Mouse (Mus musculus): ENCODE data around the gene Atxn7l2. TPM values are rescaled to one million over a fixed set of nuclear protein-coding genes. Genes with fewer than 3 reads are reported as not detected.

Atxn7l2 gene
- 0.28 and 0.34 TPM in 2 replicates for total RNA-seq (2014; rRNA removed)
- polyA plus RNA-seq (2012; rRNA removed) = 1.7 and 2.0 TPM in 2 replicates

- H3K4me1 ChIP-seq (ENCODE audit: control insufficient read depth, insufficient read depth, low read length) = peaks cover 4% of the 10 kb centered on the region; the same call in 1 of the 2 replicates
- H3K36me3 ChIP-seq (ENCODE audit: control insufficient read depth, insufficient read depth, low read length) = no peaks in the 10 kb centered on the region
- 0% methylated on average over 14 of the region's 14 CpGs for WGBS
- H3K79me2 ChIP-seq (ENCODE audit: control insufficient read depth, insufficient read depth, low read length) = no peaks in the 10 kb centered on the region; the same call in 1 of the 2 replicates
- peak within 1 kb of the TSS; percentile 58 for H3K27ac ChIP-seq (replicated peaks; ENCODE audit: insufficient read depth, low read depth, low read length)
- no peaks in the 10 kb centered on the region for H3K27me3 ChIP-seq (ENCODE audit: control insufficient read depth, insufficient read depth, low read length)
- TF ChIP-seq CTCF (IDR thresholded peaks at IDR 0.05; ENCODE audit: low read depth, low read length) = no peak
- TF ChIP-seq POLR2A (IDR thresholded peaks at IDR 0.05; ENCODE audit: extremely low read depth, insufficient read depth, low read length) = no peak
- H3K4me3 ChIP-seq (ENCODE audit: insufficient read depth, low read depth, low read length) = peak within 1 kb of the TSS; percentile 89
- no peak for DNase-seq (ENCODE audit: extremely low read depth, low read depth, low spot score)
- peak within 1 kb of the TSS; percentile 88 for H3K9ac ChIP-seq (ENCODE audit: low read depth, low read length)
These were observed at the start of gene Atxn7l2 for GRCm38 (mm10) chr3:108210771-108211139. Gene Atxn7l2 (minus strand): TSS chr3:108210934.

- no peak overlapping the region for H3K9ac ChIP-seq (ENCODE audit: low read depth, low read length)
- DNase-seq (ENCODE audit: extremely low read depth, low read depth, low spot score) = peak; percentile 63
These were observed 48.6 kb upstream of the Atxn7l2 start for GRCm38 (mm10) chr3:108259319-108259718.

GRCm38 (mm10) chr3:108257831-108258500 lies 47.2 kb upstream of the Atxn7l2 start:
- Histone ChIP-seq H3K36me3 (ENCODE audit: control insufficient read depth, insufficient read depth, low read length) (peaks cover 8% of the 10 kb centered on the region), H3K4me1 (ENCODE audit: control insufficient read depth, insufficient read depth, low read length) (peaks cover 7% of the 10 kb centered on the region), H3K27me3 (ENCODE audit: control insufficient read depth, insufficient read depth, low read length) (no peaks in the 10 kb centered on the region), H3K79me2 (ENCODE audit: control insufficient read depth, insufficient read depth, low read length) (peaks cover 15% of the 10 kb centered on the region; the same call in 1 of the 2 replicates), H3K9ac (ENCODE audit: low read depth, low read length) (no peak overlapping the region), H3K4me3 (ENCODE audit: insufficient read depth, low read depth, low read length) (peak overlapping the region; percentile 97), H3K27ac (replicated peaks; ENCODE audit: insufficient read depth, low read depth, low read length) (no peak overlapping the region; the same call in 1 of the 2 replicates)
- peak; percentile 54 for DNase-seq (ENCODE audit: extremely low read depth, low read depth, low spot score)
- TF ChIP-seq POLR2A (IDR thresholded peaks at IDR 0.05; ENCODE audit: extremely low read depth, insufficient read depth, low read length) (no peak), CTCF (IDR thresholded peaks at IDR 0.05; ENCODE audit: low read depth, low read length) (no peak)
- WGBS = 15% methylated on average over 3 of the region's 3 CpGs

More at GRCm38 (mm10) chr3:108259319-108259718, 48.6 kb upstream of the Atxn7l2 start:
- Histone ChIP-seq H3K4me3 (ENCODE audit: insufficient read depth, low read depth, low read length) (no peak overlapping the region), H3K79me2 (ENCODE audit: control insufficient read depth, insufficient read depth, low read length) (peaks cover 15% of the 10 kb centered on the region; the same call in 1 of the 2 replicates), H3K4me1 (ENCODE audit: control insufficient read depth, insufficient read depth, low read length) (peaks cover 7% of the 10 kb centered on the region), H3K36me3 (ENCODE audit: control insufficient read depth, insufficient read depth, low read length) (peaks cover 16% of the 10 kb centered on the region), H3K27me3 (ENCODE audit: control insufficient read depth, insufficient read depth, low read length) (no peaks in the 10 kb centered on the region), H3K27ac (replicated peaks; ENCODE audit: insufficient read depth, low read depth, low read length) (peak overlapping the region; percentile 4; the same call in 1 of the 2 replicates)
- 23% methylated on average over 3 of the region's 3 CpGs for WGBS
- TF ChIP-seq CTCF (IDR thresholded peaks at IDR 0.05; ENCODE audit: low read depth, low read length) (no peak), POLR2A (IDR thresholded peaks at IDR 0.05; ENCODE audit: extremely low read depth, insufficient read depth, low read length) (no peak)

- Histone ChIP-seq H3K4me3 (ENCODE audit: insufficient read depth, low read depth, low read length) (peak within 1 kb of the TSS; percentile 97), H3K79me2 (ENCODE audit: control insufficient read depth, insufficient read depth, low read length) (peaks cover 15% of the 10 kb centered on the region; the same call in 1 of the 2 replicates), H3K4me1 (ENCODE audit: control insufficient read depth, insufficient read depth, low read length) (peaks cover 7% of the 10 kb centered on the region), H3K27me3 (ENCODE audit: control insufficient read depth, insufficient read depth, low read length) (no peaks in the 10 kb centered on the region), H3K9ac (ENCODE audit: low read depth, low read length) (peak within 1 kb of the TSS; percentile 92), H3K36me3 (ENCODE audit: control insufficient read depth, insufficient read depth, low read length) (peaks cover 3% of the 10 kb centered on the region), H3K27ac (replicated peaks; ENCODE audit: insufficient read depth, low read depth, low read length) (peak within 1 kb of the TSS; percentile 49)
- WGBS = under 1% methylated on average over 79 of the region's 79 CpGs
- peak; percentile 99 for DNase-seq (ENCODE audit: extremely low read depth, low read depth, low spot score)
- no peak for TF ChIP-seq CTCF (IDR thresholded peaks at IDR 0.05; ENCODE audit: low read depth, low read length)
- TF ChIP-seq POLR2A (IDR thresholded peaks at IDR 0.05; ENCODE audit: extremely low read depth, insufficient read depth, low read length) = 0 out of 2 replicates have a peak, but pooled peaks have one; percentile 34
These were observed 46.2 kb upstream of the Atxn7l2 start, which contains the start of gene Psma5 for GRCm38 (mm10) chr3:108256719-108257637. Gene Psma5 (plus strand): TSS chr3:108256926.

GRCm38 (mm10) chr3:108246857-108247256 lies 36.1 kb upstream of the Atxn7l2 start:
- DNase-seq (ENCODE audit: extremely low read depth, low read depth, low spot score) = no peak
- H3K27ac ChIP-seq (replicated peaks; ENCODE audit: insufficient read depth, low read depth, low read length) = no peak overlapping the region
- H3K36me3 ChIP-seq (ENCODE audit: control insufficient read depth, insufficient read depth, low read length) = no peaks in the 10 kb centered on the region
- H3K4me1 ChIP-seq (ENCODE audit: control insufficient read depth, insufficient read depth, low read length) = no peaks in the 10 kb centered on the region
- WGBS = 80% methylated on average over 2 of the region's 2 CpGs
- no peak overlapping the region for H3K9ac ChIP-seq (ENCODE audit: low read depth, low read length)
- TF ChIP-seq POLR2A (IDR thresholded peaks at IDR 0.05; ENCODE audit: extremely low read depth, insufficient read depth, low read length) = no peak
- TF ChIP-seq CTCF (IDR thresholded peaks at IDR 0.05; ENCODE audit: low read depth, low read length) = no peak
- no peaks in the 10 kb centered on the region for H3K27me3 ChIP-seq (ENCODE audit: control insufficient read depth, insufficient read depth, low read length)
- no peak overlapping the region for H3K4me3 ChIP-seq (ENCODE audit: insufficient read depth, low read depth, low read length)
- H3K79me2 ChIP-seq (ENCODE audit: control insufficient read depth, insufficient read depth, low read length) = no peaks in the 10 kb centered on the region
